Mouse (Mus musculus): Measurements from ENCODE around the gene Traf3ip1. TPM values are rescaled to one million over a fixed set of nuclear protein-coding genes. Genes with fewer than 3 reads are reported as not detected.

Gene Traf3ip1
- polyA plus RNA-seq, 2 experiments: 1.3 to 4.1 TPM

- peak; percentile 59 to 72 (median 62) for DNase-seq (ENCODE audit: low read depth in 3 of 3, low spot score in 3 of 3)
- H3K9me3 ChIP-seq (ENCODE audit: control insufficient read depth, low read length): no peaks in the 10 kb centered on the region
- TF ChIP-seq CTCF (IDR thresholded peaks at IDR 0.05; ENCODE audit: low read depth): no peak
- peak; percentile 47 for TF ChIP-seq EP300 (IDR thresholded peaks at IDR 0.05; ENCODE audit: low read depth)
- peak overlapping the region; percentile 85 for H3K9ac ChIP-seq (replicated peaks)
- H3K27ac ChIP-seq: peak overlapping the region; percentile 92
- H3K36me3 ChIP-seq (replicated peaks; ENCODE audit: control insufficient read depth, insufficient read depth, low read depth): peaks cover 7% of the 10 kb centered on the region
- peak overlapping the region; percentile 96 for H3K4me2 ChIP-seq (ENCODE audit: low read depth)
- peak overlapping the region; percentile 75 to 97 for H3K4me3 ChIP-seq (ENCODE audit: insufficient read depth in 1 of 2, low read depth in 2 of 2, low read length in 2 of 2)
- ATAC-seq (ENCODE audit: insufficient read depth): peak; percentile 54
- H3K27me3 ChIP-seq (ENCODE audit: control insufficient read depth, insufficient read depth, low read length): no peaks in the 10 kb centered on the region
- H3K4me1 ChIP-seq (replicated peaks; ENCODE audit: control insufficient read depth in 2 of 2, insufficient read depth in 2 of 2, low read length in 1 of 2): peaks cover 51 to 53% of the 10 kb centered on the region in 2 experiments
- 1% methylated on average over 22 of the region's 22 CpGs for WGBS (ENCODE audit: insufficient replicate concordance)
These were observed 45.3 kb downstream of the Traf3ip1 start for GRCm38 (mm10) chr1:91539704-91540270.

DNA sequence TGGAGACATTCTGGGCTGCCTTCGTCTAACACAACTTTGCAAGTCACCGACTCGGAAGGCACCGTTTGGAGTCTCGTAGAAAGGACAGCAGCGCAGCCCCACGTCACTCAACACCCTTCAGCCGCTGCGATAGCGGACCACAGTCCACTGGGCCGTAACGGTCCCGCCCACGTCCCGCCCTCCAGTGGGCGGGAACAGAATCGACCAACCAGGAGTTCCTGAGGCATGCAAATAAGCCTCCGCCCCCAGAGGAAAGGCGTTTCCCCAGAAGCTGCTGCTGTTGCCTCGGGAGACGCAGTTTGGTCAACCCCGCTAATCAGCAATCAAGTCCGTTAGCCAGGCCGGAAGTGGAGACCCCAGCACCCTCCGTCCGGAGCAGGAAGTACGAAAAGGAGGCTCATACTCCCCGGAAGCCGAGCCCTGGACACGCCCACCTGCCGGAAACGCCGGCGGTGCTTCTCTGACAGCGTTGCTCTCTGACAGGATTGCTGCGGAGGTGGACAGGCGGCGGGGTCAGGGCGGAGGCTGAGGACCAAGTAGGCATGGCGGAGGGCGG is 45.9 kb downstream of the Traf3ip1 start, which contains the start of gene Asb1:
TSS of gene Asb1 (plus strand) at position 274 of the 556 bp plus-strand sequence.
- Histone ChIP-seq H3K27me3 (ENCODE audit: control insufficient read depth, insufficient read depth, low read length) (no peaks in the 10 kb centered on the region), H3K4me3 (ENCODE audit: insufficient read depth in 1 of 2, low read depth in 2 of 2, low read length in 2 of 2) (peak within 1 kb of the TSS; percentile 94 to 97), H3K27ac (peak within 1 kb of the TSS; percentile 92), H3K9me3 (ENCODE audit: control insufficient read depth, low read length) (no peaks in the 10 kb centered on the region), H3K4me1 (replicated peaks; ENCODE audit: control insufficient read depth in 2 of 2, insufficient read depth in 2 of 2, low read length in 1 of 2) (peaks cover 55 to 56% of the 10 kb centered on the region in 2 experiments), H3K9ac (replicated peaks) (peak within 1 kb of the TSS; percentile 97), H3K36me3 (replicated peaks; ENCODE audit: control insufficient read depth, insufficient read depth, low read depth) (peaks cover 11% of the 10 kb centered on the region), H3K4me2 (ENCODE audit: low read depth) (peak within 1 kb of the TSS; percentile 96)
- WGBS (ENCODE audit: insufficient replicate concordance): under 1% methylated on average over 41 of the region's 41 CpGs
- peak; percentile 98 to 100 (median 98) for DNase-seq (ENCODE audit: low read depth in 3 of 3, low spot score in 3 of 3)
- peak; percentile 49 for TF ChIP-seq CTCF (IDR thresholded peaks at IDR 0.05; ENCODE audit: low read depth)
- peak; percentile 50 for TF ChIP-seq EP300 (IDR thresholded peaks at IDR 0.05; ENCODE audit: low read depth)
- peak; percentile 90 for ATAC-seq (ENCODE audit: insufficient read depth)

DNA sequence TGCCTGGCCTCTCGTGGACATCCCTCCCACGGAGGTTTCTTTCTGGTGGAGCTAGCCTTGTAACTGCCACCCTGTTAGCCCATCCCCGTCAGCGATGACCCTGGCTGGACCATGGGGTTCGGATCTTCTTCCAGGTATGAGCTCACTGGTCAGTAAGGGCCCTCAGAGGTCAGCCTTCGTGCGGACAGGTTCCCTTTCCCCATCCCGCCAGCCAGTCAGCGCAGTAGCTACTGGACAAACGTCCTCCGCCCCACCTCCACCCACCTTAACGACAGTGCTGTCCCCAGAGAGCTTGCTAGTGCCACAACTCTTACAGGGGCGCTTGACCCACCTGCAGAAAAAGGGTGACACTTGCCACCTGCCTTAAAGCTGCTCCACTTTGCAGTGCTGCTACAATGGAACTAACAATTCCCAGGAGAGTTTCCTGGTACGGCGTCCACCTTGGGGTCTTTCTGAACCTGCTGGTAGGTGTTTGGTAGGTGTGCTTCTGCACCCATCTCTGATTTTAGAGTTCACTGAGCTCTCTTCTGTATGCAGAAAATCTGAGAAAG is 46.7 kb downstream of the Traf3ip1 start:
- peak overlapping the region; percentile 92 for H3K27ac ChIP-seq
- peak overlapping the region; percentile 96 for H3K4me2 ChIP-seq (ENCODE audit: low read depth)
- peak overlapping the region; percentile 94 to 97 for H3K4me3 ChIP-seq (ENCODE audit: insufficient read depth in 1 of 2, low read depth in 2 of 2, low read length in 2 of 2)
- DNase-seq (ENCODE audit: low read depth in 3 of 3, low spot score in 3 of 3) (no peak), ATAC-seq (ENCODE audit: insufficient read depth) (no peak)
- 15% methylated on average over 15 of the region's 15 CpGs for WGBS (ENCODE audit: insufficient replicate concordance)
- peaks cover 60 to 63% of the 10 kb centered on the region in 2 experiments for H3K4me1 ChIP-seq (replicated peaks; ENCODE audit: control insufficient read depth in 2 of 2, insufficient read depth in 2 of 2, low read length in 1 of 2)
- H3K36me3 ChIP-seq (replicated peaks; ENCODE audit: control insufficient read depth, insufficient read depth, low read depth): peaks cover 15% of the 10 kb centered on the region
- H3K9ac ChIP-seq (replicated peaks): peak overlapping the region; percentile 97
- no peaks in the 10 kb centered on the region for H3K27me3 ChIP-seq (ENCODE audit: control insufficient read depth, insufficient read depth, low read length)
- no peaks in the 10 kb centered on the region for H3K9me3 ChIP-seq (ENCODE audit: control insufficient read depth, low read length)
- TF ChIP-seq CTCF (IDR thresholded peaks at IDR 0.05; ENCODE audit: low read depth) (no peak), EP300 (IDR thresholded peaks at IDR 0.05; ENCODE audit: low read depth) (no peak)

DNA sequence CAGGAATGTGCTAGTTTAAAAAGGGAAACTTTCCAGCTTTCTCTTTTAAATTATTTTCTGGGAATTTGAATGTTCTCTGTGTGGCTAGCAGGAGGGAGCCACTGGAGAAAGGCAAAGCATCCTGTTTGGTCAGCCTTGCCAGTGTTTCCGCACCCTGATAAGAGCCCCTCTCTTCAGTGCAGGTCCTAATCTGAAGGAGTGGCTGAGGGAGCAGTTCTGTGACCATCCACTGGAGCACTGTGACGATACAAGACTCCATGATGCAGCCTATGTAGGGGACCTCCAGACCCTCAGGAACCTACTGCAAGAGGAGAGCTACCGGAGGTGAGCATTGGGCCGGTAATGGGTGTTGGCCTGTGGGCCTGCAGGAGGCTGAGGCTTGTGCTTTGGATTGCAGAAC is 49.5 kb downstream of the Traf3ip1 start:
- Histone ChIP-seq H3K9ac (replicated peaks) (peak overlapping the region; percentile 58), H3K4me1 (replicated peaks; ENCODE audit: control insufficient read depth in 2 of 2, insufficient read depth in 2 of 2, low read length in 1 of 2) (peaks cover 48 to 54% of the 10 kb centered on the region in 2 experiments), H3K4me2 (ENCODE audit: low read depth) (peak overlapping the region; percentile 72), H3K4me3 (ENCODE audit: insufficient read depth in 1 of 2, low read depth in 2 of 2, low read length in 2 of 2) (peak overlapping the region; percentile 35 to 49; a peak in 3 of 4 replicates), H3K9me3 (ENCODE audit: control insufficient read depth, low read length) (no peaks in the 10 kb centered on the region), H3K36me3 (replicated peaks; ENCODE audit: control insufficient read depth, insufficient read depth, low read depth) (peaks cover 43% of the 10 kb centered on the region), H3K27me3 (ENCODE audit: control insufficient read depth, insufficient read depth, low read length) (no peaks in the 10 kb centered on the region), H3K27ac (peak overlapping the region; percentile 93)
- ATAC-seq (ENCODE audit: insufficient read depth): no peak
- DNase-seq (ENCODE audit: low read depth in 3 of 3, low spot score in 3 of 3): peak in 1 of 3 experiments; percentile 44
- TF ChIP-seq EP300 (IDR thresholded peaks at IDR 0.05; ENCODE audit: low read depth) (no peak), CTCF (IDR thresholded peaks at IDR 0.05; ENCODE audit: low read depth) (peak; percentile 63)
- WGBS (ENCODE audit: insufficient replicate concordance): 45% methylated on average over 4 of the region's 4 CpGs

DNA sequence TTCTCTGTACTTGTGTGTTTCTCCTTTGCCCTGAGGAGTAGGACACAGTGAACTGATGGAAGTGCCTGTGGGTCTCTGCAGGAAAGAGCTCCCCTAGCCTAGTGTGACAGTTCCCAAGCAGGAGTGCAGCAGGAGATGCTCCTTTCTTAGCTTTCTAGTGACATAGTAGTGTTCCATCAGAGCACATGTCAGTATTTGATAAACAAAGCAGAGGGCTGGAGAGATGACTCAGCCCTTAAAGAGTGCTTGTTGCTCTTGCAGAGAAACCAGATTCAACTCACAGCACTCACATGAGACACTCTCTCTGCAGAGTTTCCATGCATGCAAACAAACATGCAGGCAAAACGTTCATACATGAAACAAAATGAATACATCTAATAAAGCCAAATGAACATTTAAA is 50.8 kb downstream of the Traf3ip1 start:
- Histone ChIP-seq H3K9me3 (ENCODE audit: control insufficient read depth, low read length) (no peaks in the 10 kb centered on the region), H3K4me1 (replicated peaks; ENCODE audit: control insufficient read depth in 2 of 2, insufficient read depth in 2 of 2, low read length in 1 of 2) (peaks cover 39 to 48% of the 10 kb centered on the region in 2 experiments), H3K27me3 (ENCODE audit: control insufficient read depth, insufficient read depth, low read length) (no peaks in the 10 kb centered on the region), H3K4me3 (ENCODE audit: insufficient read depth in 1 of 2, low read depth in 2 of 2, low read length in 2 of 2) (peak overlapping the region; percentile 17 to 28; a peak in 2 of 4 replicates), H3K9ac (replicated peaks) (peak overlapping the region; percentile 38; the same call in 1 of the 2 replicates), H3K27ac (peak overlapping the region; percentile 93), H3K36me3 (replicated peaks; ENCODE audit: control insufficient read depth, insufficient read depth, low read depth) (peaks cover 52% of the 10 kb centered on the region), H3K4me2 (ENCODE audit: low read depth) (peak overlapping the region; percentile 72)
- TF ChIP-seq CTCF (IDR thresholded peaks at IDR 0.05; ENCODE audit: low read depth) (no peak), EP300 (IDR thresholded peaks at IDR 0.05; ENCODE audit: low read depth) (no peak)
- DNase-seq (ENCODE audit: low read depth in 3 of 3, low spot score in 3 of 3) (peak in 2 of 3 experiments; percentile 53 to 54), ATAC-seq (ENCODE audit: insufficient read depth) (peak; percentile 10; the same call in 1 of the 2 replicates)
- 51% methylated on average over 1 of the region's 1 CpGs for WGBS (ENCODE audit: insufficient replicate concordance)
